Mouse (Mus musculus) midbrain, embryonic 10.5 days (tissue): Measurements from ENCODE around the gene Ntn4. TPM values are rescaled to one million over a fixed set of nuclear protein-coding genes. Genes with fewer than 3 reads are reported as not detected.
A peak's percentile ranks its signal among the peaks of the same experiment; 100 is the strongest.

Experiments
- DNase-seq: peaks from one replicate; pipeline ENCODE4 v3.0.0-alpha.2; 2017; ENCODE audit warnings: low spot score
- H3K27ac ChIP-seq: fragments of 300-500 bp; sonication (generic); replicated peaks from 2 replicates; pipeline ENCODE4 v1.5.1; 2016; ENCODE audit warnings: mild to moderate bottlenecking
- H3K27me3 ChIP-seq: fragments of 300-500 bp; sonication (generic); 2 replicates; pipeline ENCODE4 v1.6.1; 2016; ENCODE audit warnings: low read depth, mild to moderate bottlenecking; ENCODE audit not compliant: poor library complexity, severe bottlenecking
- H3K36me3 ChIP-seq: fragments of 300-500 bp; sonication (generic); 2 replicates; pipeline ENCODE4 v1.6.1; 2016; ENCODE audit warnings: mild to moderate bottlenecking, moderate library complexity
- H3K4me1 ChIP-seq: fragments of 300-500 bp; sonication (generic); 2 replicates; pipeline ENCODE4 v1.6.1; 2016
- H3K4me3 ChIP-seq: fragments of 300-500 bp; sonication (generic); 2 replicates; pipeline ENCODE4 v1.5.1; 2016; ENCODE audit warnings: mild to moderate bottlenecking, moderate library complexity
- H3K9me3 ChIP-seq: fragments of 300-500 bp; sonication (generic); replicated peaks from 2 replicates; pipeline ENCODE4 v1.6.1; 2016; ENCODE audit warnings: mild to moderate bottlenecking
- WGBS: fragments of 180-500 bp; shearing (Covaris S2); methylation state at CpG from one replicate; pipeline ENCODE4 v1.1.7; 2016; 5-methylcytosine and 5-hydroxymethylcytosine counted together
- polyA plus RNA-seq: library from polyadenylated mRNA; unstranded; fragments of >200 nt; fragmentation: Nextera tagmentation; extraction: Ambion mirVana; gene quantifications from 2 replicates; pipeline ENCODE4 v1.2.1, GENCODE M21; 2016

The Ntn4 gene
- polyA plus RNA-seq, 1 experiment from 2014 or later: 0.89 TPM

GRCm38 (mm10) chr10:93760429-93760828 lies 119.9 kb downstream of the Ntn4 start:
- Histone ChIP-seq H3K27ac (no peak overlapping the region), H3K36me3 (no peaks in the 10 kb centered on the region), H3K4me1 (peaks cover 23% of the 10 kb centered on the region), H3K27me3 (no peaks in the 10 kb centered on the region), H3K9me3 (no peaks in the 10 kb centered on the region), H3K4me3 (no peak overlapping the region)
- DNase-seq: no peak
- WGBS: 88% methylated on average over 5 of the region's 5 CpGs

GRCm38 (mm10) chr10:93763074-93763473 lies 122.6 kb downstream of the Ntn4 start:
- WGBS: 34% methylated on average over 5 of the region's 5 CpGs
- DNase-seq: peak; percentile 45

GRCm38 (mm10) chr10:93766221-93766620 lies 125.7 kb downstream of the Ntn4 start:
- Histone ChIP-seq H3K36me3 (no peaks in the 10 kb centered on the region), H3K4me3 (no peak overlapping the region), H3K4me1 (peaks cover 7% of the 10 kb centered on the region; the same call in 1 of the 2 replicates), H3K27me3 (no peaks in the 10 kb centered on the region), H3K9me3 (no peaks in the 10 kb centered on the region), H3K27ac (no peak overlapping the region)
- DNase-seq: no peak
- 94% methylated on average over 5 of the region's 5 CpGs for WGBS

More at GRCm38 (mm10) chr10:93763074-93763473, 122.6 kb downstream of the Ntn4 start:
- Histone ChIP-seq H3K9me3 (no peaks in the 10 kb centered on the region), H3K27me3 (no peaks in the 10 kb centered on the region), H3K4me3 (no peak overlapping the region), H3K4me1 (peaks cover 11% of the 10 kb centered on the region; the same call in 1 of the 2 replicates), H3K36me3 (no peaks in the 10 kb centered on the region), H3K27ac (no peak overlapping the region)

DNA sequence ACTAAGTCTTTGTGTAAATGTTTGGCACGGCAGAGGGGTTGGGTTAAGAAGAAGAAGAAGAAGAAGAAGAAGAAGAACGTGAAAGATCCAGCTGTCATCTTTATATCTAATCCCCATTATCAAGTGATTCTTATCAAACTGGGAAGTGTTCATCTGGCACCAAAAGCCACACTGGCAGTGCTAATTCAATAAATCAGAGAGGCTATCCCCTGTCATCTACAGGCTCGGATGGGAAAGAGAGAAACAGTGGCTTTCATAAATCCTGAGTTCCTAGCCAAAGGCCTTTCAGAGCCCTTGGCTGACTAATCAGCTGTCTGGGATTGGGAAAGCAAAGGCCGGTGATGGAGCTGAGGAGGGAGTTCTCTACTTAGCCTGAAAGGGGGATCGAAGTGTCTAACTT lies 126.8 kb downstream of the Ntn4 start:
- peaks cover 7% of the 10 kb centered on the region; the same call in 1 of the 2 replicates for H3K4me1 ChIP-seq
- no peak overlapping the region for H3K4me3 ChIP-seq
- H3K36me3 ChIP-seq: no peaks in the 10 kb centered on the region
- no peak overlapping the region for H3K27ac ChIP-seq
- H3K27me3 ChIP-seq: no peaks in the 10 kb centered on the region
- DNase-seq: no peak
- 85% methylated on average over 5 of the region's 5 CpGs for WGBS
- no peaks in the 10 kb centered on the region for H3K9me3 ChIP-seq

DNA sequence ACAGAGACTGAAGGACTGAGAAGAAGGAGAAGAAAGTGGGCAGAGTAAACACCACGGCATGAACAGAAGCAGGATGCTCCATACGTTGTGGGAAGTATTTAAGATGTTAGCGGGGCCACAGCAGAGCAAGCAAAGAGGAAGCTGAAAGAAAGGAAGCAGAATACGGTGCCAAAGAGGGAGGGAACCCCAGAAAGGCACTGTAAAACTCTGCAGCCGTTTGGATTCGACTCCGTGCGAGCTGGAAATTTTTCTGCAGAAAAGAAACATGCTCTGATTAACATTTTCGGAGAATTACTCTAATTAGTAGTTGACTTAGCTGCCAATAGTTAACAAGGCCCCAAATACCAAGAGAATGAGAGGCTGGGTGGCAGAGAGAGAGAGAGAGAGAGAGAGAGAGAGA lies 127.7 kb downstream of the Ntn4 start:
- Histone ChIP-seq H3K4me3 (no peak overlapping the region), H3K9me3 (no peaks in the 10 kb centered on the region), H3K27me3 (no peaks in the 10 kb centered on the region), H3K4me1 (peaks cover 7% of the 10 kb centered on the region; the same call in 1 of the 2 replicates), H3K27ac (no peak overlapping the region), H3K36me3 (no peaks in the 10 kb centered on the region)
- no peak for DNase-seq
- WGBS: 76% methylated on average over 9 of the region's 9 CpGs

DNA sequence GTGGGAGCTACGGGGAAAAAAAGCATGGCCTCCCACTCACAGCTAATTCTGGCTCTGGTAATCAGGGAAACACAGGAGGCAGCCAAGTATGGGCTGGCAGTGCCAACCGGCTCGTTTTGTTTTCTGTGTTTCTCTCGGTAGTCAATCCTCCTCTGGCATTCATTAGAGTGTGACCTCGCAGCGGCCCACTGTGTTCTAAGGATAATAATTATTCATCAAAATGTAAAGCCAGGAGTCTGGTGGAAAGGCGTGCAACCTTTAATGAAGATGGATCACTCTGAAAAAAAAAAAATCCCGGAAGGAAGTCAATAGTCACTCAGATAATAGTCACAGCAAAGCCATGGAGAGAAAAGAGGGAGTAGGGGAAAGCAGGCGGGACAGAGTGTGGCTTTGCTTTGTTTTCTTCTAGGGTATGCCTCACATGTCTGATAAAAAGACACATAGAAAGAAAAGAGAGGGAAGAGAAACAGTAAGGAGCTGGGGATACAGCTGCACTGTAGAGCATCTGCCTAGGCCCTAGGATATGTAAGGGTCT lies 131.5 kb downstream of the Ntn4 start:
- Histone ChIP-seq H3K9me3 (no peaks in the 10 kb centered on the region), H3K36me3 (no peaks in the 10 kb centered on the region), H3K4me3 (no peak overlapping the region), H3K27me3 (no peaks in the 10 kb centered on the region), H3K4me1 (0 out of 2 replicates have a peak, but pooled peaks cover under 1% of the 10 kb centered on the region), H3K27ac (no peak overlapping the region)
- WGBS: 77% methylated on average over 9 of the region's 9 CpGs
- DNase-seq: no peak

DNA sequence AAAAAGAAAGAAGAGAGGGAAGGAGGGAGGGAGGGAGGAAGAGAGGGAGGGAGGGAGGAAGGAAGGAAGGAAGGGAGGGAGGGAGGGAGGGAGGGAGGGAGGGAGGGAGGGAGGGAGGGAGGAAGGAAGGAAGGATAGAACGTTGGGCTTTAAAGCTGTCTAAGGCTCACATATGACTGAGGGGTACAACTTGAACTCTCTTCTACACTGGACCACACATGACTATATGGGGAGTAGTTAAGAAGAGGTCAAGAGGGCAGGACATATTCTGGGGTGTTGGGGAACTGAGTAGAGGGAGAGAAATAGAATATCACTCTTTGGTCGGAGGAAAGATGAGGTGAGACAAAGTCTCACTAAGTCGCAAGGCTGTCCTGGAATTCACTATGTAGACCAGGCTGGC lies 132.0 kb downstream of the Ntn4 start:
- DNase-seq: no peak
- WGBS: 80% methylated on average over 3 of the region's 3 CpGs
- Histone ChIP-seq H3K36me3 (no peaks in the 10 kb centered on the region), H3K9me3 (no peaks in the 10 kb centered on the region), H3K4me1 (no peaks in the 10 kb centered on the region), H3K27ac (no peak overlapping the region), H3K4me3 (no peak overlapping the region), H3K27me3 (no peaks in the 10 kb centered on the region)

GRCm38 (mm10) chr10:93776731-93777151 lies 136.3 kb downstream of the Ntn4 start:
- Histone ChIP-seq H3K27me3 (no peaks in the 10 kb centered on the region), H3K4me3 (no peak overlapping the region), H3K9me3 (no peaks in the 10 kb centered on the region), H3K27ac (no peak overlapping the region), H3K4me1 (no peaks in the 10 kb centered on the region), H3K36me3 (no peaks in the 10 kb centered on the region)
- DNase-seq: no peak
- WGBS: 51% methylated on average over 5 of the region's 5 CpGs

- no peaks in the 10 kb centered on the region for H3K27me3 ChIP-seq
- H3K36me3 ChIP-seq: no peaks in the 10 kb centered on the region
- H3K27ac ChIP-seq: no peak overlapping the region
- H3K9me3 ChIP-seq: no peaks in the 10 kb centered on the region
- no peaks in the 10 kb centered on the region for H3K4me1 ChIP-seq
- WGBS: 57% methylated on average over 7 of the region's 7 CpGs
- peak; percentile 36 for DNase-seq
- no peak overlapping the region for H3K4me3 ChIP-seq
Observed at GRCm38 (mm10) chr10:93777372-93777771, 136.9 kb downstream of the Ntn4 start.

GRCm38 (mm10) chr10:93783216-93784013 lies 142.9 kb downstream of the Ntn4 start:
- DNase-seq: no peak
- Histone ChIP-seq H3K9me3 (no peaks in the 10 kb centered on the region), H3K36me3 (no peaks in the 10 kb centered on the region), H3K4me3 (no peak overlapping the region), H3K27me3 (no peaks in the 10 kb centered on the region), H3K27ac (no peak overlapping the region), H3K4me1 (peaks cover 5% of the 10 kb centered on the region; the same call in 1 of the 2 replicates)
- WGBS: 76% methylated on average over 15 of the region's 15 CpGs

Other genes with a start within 250 kb of the Ntn4 start
- 153 TPM in 2 replicates for gene Lta4h, start 187.3 kb upstream of the Ntn4 start, polyA plus RNA-seq
- 0.16 and 0.20 TPM in 2 replicates for gene Hal, start 151.9 kb upstream of the Ntn4 start, polyA plus RNA-seq
- 0.22 and 0.25 TPM in 2 replicates for gene Amdhd1, start 100.6 kb upstream of the Ntn4 start, polyA plus RNA-seq
- 0.31 and 0.36 TPM in 2 replicates for gene Ccdc38, start 100.0 kb upstream of the Ntn4 start, polyA plus RNA-seq
- 165 and 191 TPM in 2 replicates for gene Snrpf, start 51.0 kb upstream of the Ntn4 start, polyA plus RNA-seq
- gene Usp44, start 190.9 kb downstream of the Ntn4 start, polyA plus RNA-seq: 21.1 and 25.7 TPM in 2 replicates